Mouse (Mus musculus): Measurements from ENCODE around the gene Bcl11b.

- TF ChIP-seq CTCF (IDR thresholded peaks at IDR 0.05; ENCODE audit: low read depth) (no peak), EP300 (optimal IDR thresholded peaks at IDR 0.05) (no peak)
Measured at GRCm38 (mm10) chr12:107977086-107977485, 26.3 kb downstream of the Bcl11b start.

All from stomach, postnatal 0 days (tissue).